Mouse (Mus musculus): ENCODE measurements around the gene Fars2.

- TF ChIP-seq CTCF (IDR thresholded peaks at IDR 0.05; ENCODE audit: low read depth) (no peak), EP300 (IDR thresholded peaks at IDR 0.05; ENCODE audit: low read depth) (no peak)
Observed at GRCm38 (mm10) chr13:36707088-36707690, 590.0 kb downstream of the Fars2 start.

Data from liver, postnatal 0 days (tissue).